Mouse (Mus musculus) thymus, adult 2 months (tissue): Measurements from ENCODE around the gene Adam17. TPM values are rescaled to one million over a fixed set of nuclear protein-coding genes. Genes with fewer than 3 reads are reported as not detected.

Experiments
- DNase-seq: peaks from one replicate; pipeline ENCODE4 v3.0.0; 2021
- H3K27ac ChIP-seq: fragments of 200-500 bp; 2 replicates; pipeline ENCODE4 v1.5.1; 2012; ENCODE audit warnings: low read length, control low read depth; ENCODE audit not compliant: control insufficient read depth, insufficient read depth
- H3K27me3 ChIP-seq: fragments of 200-500 bp; 2 replicates; pipeline ENCODE4 v1.6.1; 2012; ENCODE audit warnings: mild to moderate bottlenecking, low read length, moderate library complexity, mixed read lengths; ENCODE audit not compliant: control insufficient read depth, insufficient read depth
- H3K36me3 ChIP-seq: fragments of 200-500 bp; 2 replicates; pipeline ENCODE4 v1.6.1; 2012; ENCODE audit warnings: mild to moderate bottlenecking, low read length, moderate library complexity; ENCODE audit not compliant: control insufficient read depth, insufficient read depth
- H3K4me1 ChIP-seq: fragments of 200-500 bp; replicated peaks from 2 replicates; pipeline ENCODE4 v1.6.1; 2012; ENCODE audit warnings: low read length; ENCODE audit not compliant: control insufficient read depth, insufficient read depth
- H3K4me3 ChIP-seq: fragments of 200-500 bp; 2 replicates; pipeline ENCODE4 v1.5.1; 2012; ENCODE audit warnings: mild to moderate bottlenecking, low read length, control low read depth, moderate library complexity; ENCODE audit not compliant: control insufficient read depth, insufficient read depth
- CTCF ChIP-seq: fragments of 200-500 bp; IDR thresholded peaks from 2 replicates; pipeline ENCODE4 v1.5.1; 2012; ENCODE audit warnings: mild to moderate bottlenecking, control low read depth, low read length, moderate library complexity, borderline replicate concordance; ENCODE audit not compliant: control insufficient read depth, poor library complexity, insufficient read depth; ENCODE audit errors: extremely low read depth
- POLR2A ChIP-seq: fragments of 200-500 bp; IDR thresholded peaks from 2 replicates; pipeline ENCODE4 v1.6.1; 2012; ENCODE audit warnings: mild to moderate bottlenecking, low read length, control low read depth, moderate library complexity; ENCODE audit not compliant: control insufficient read depth, poor library complexity, insufficient read depth; ENCODE audit errors: extremely low read depth
- WGBS: fragments of 180-500 bp; shearing (Covaris S2); methylation state at CpG from one replicate; pipeline ENCODE4 v1.1.7; 2018; 5-methylcytosine and 5-hydroxymethylcytosine counted together
- polyA plus RNA-seq: library from polyadenylated mRNA; depleted of rRNA; stranded (reverse); fragments of >200 nt; gene quantifications from 2 replicates; pipeline ENCODE4 v1.2.3, GENCODE M21; 2012

Gene Adam17
- polyA plus RNA-seq, 1 experiment = 41.5 TPM

DNA sequence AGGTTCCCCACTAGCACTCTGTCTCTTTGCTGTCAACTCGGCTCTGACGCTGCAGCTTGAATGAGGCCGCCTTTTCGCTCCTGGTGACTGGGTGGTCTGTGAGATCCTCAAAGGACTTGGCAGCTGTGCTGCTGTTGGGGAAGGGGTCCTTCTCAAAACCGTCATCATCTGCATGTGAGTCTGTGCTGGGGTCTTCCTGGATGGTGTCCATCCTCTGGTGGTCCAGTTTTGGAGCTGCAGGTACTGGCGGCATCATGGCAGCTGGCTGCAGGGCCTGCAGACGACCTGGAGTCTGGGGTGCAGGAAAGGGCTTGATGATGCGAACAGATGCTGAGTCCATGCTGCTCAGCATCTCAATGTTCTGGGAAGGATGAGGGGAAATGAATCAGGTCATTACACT is 48.2 kb downstream of the Adam17 start:
- 98% methylated on average over 8 of the region's 8 CpGs for WGBS
- DNase-seq = no peak
- no peak overlapping the region for H3K27ac ChIP-seq
- H3K4me3 ChIP-seq = no peak overlapping the region
- H3K4me1 ChIP-seq = no peaks in the 10 kb centered on the region
- no peaks in the 10 kb centered on the region for H3K27me3 ChIP-seq
- peaks cover 66% of the 10 kb centered on the region for H3K36me3 ChIP-seq
- TF ChIP-seq POLR2A (no peak), CTCF (no peak)

DNA sequence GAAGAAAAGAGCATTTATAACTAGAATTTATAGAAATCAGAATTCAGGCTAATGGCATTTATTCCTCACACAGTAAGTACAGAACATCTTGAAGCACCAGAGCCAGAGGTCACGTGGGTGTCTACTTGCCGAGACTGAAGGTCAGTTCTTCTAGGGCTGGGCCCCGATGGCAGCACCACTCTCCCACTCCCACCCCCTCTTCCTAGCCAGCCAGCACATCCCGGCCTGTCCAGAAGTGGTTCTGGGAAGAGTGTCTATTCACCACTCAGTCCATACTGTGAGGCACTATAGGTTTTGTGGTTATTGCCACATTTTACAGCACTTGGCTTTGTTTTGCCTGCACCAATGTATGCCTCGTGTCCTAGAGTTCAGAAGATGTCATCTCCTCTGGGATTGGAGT is 49.3 kb downstream of the Adam17 start:
- 95% methylated on average over 5 of the region's 5 CpGs for WGBS
- Histone ChIP-seq H3K27ac (no peak overlapping the region), H3K4me1 (no peaks in the 10 kb centered on the region), H3K4me3 (no peak overlapping the region), H3K27me3 (no peaks in the 10 kb centered on the region), H3K36me3 (peaks cover 54% of the 10 kb centered on the region)
- TF ChIP-seq POLR2A (no peak), CTCF (no peak)
- no peak for DNase-seq

DNA sequence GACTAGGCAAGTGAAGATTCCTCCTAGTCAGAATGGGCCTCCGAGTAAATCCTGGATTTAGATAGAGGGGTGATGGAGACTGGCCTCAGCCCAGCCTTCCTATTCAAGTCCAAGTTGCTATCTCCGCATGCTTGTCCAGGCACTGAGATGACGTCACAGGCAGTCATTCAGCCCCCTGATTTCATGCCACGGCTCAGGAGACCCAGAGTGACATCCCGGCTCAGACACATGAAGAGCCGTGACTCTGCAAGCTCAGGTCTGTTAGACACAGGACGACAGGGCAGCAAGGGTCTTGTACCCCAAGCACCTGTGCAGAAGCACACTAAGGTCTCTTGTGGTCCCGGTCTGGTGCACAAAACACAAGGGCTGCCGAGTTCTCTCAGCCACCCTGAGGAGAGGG is 50.6 kb downstream of the Adam17 start:
- peaks cover 2% of the 10 kb centered on the region; the same call in 1 of the 2 replicates for H3K4me1 ChIP-seq
- peaks cover 43% of the 10 kb centered on the region for H3K36me3 ChIP-seq
- no peak for DNase-seq
- 97% methylated on average over 9 of the region's 9 CpGs for WGBS
- no peak for TF ChIP-seq CTCF
- TF ChIP-seq POLR2A = no peak
- H3K27ac ChIP-seq = no peak overlapping the region
- no peak overlapping the region for H3K4me3 ChIP-seq
- no peaks in the 10 kb centered on the region for H3K27me3 ChIP-seq

DNA sequence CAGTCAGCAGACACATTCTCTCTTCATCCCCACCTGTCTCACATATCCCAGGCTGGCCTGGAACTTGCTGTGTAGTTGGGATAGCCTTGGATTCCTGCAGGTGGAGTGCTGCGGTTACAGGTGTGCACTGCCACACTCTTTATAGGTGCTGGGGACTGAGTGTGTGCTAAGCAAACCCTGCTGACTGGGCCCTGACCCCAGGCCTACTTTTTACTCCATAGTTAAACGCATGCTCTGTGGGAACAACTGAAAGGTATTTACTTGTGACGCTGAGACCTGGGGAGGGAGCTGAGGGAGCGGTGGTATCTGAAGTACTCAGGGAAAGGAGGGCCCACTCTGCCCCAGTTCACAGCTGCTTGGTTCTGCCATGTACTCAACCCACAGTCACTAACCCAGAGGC is 51.1 kb downstream of the Adam17 start:
- peaks cover 2% of the 10 kb centered on the region; the same call in 1 of the 2 replicates for H3K4me1 ChIP-seq
- peaks cover 37% of the 10 kb centered on the region for H3K36me3 ChIP-seq
- no peaks in the 10 kb centered on the region for H3K27me3 ChIP-seq
- no peak for DNase-seq
- TF ChIP-seq CTCF = no peak
- TF ChIP-seq POLR2A = no peak
- 96% methylated on average over 4 of the region's 4 CpGs for WGBS
- no peak overlapping the region for H3K27ac ChIP-seq
- no peak overlapping the region for H3K4me3 ChIP-seq

DNA sequence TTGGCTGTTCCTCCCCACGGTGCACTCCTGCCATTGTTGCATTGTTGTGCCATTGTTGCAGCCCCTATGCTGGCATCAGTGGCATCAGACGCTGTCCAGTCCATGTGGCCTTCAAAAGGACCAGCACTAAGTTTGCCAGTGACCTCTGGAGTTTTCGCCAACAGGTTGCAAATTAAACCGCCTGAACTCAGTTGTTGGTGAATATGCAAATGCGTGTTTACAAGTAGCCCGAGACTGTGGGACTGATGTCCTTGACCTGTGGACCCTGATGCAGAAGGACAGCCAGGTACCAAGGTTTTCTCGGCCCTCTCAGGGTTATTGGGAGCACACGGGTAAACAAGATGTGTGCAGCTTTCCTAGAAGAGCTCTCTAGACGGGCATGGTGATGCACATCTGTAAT is 52.3 kb downstream of the Adam17 start:
- TF ChIP-seq POLR2A (no peak), CTCF (no peak)
- no peak overlapping the region for H3K4me3 ChIP-seq
- no peak overlapping the region for H3K27ac ChIP-seq
- H3K36me3 ChIP-seq = peaks cover 28% of the 10 kb centered on the region
- DNase-seq = no peak
- peaks cover 2% of the 10 kb centered on the region; the same call in 1 of the 2 replicates for H3K4me1 ChIP-seq
- no peaks in the 10 kb centered on the region for H3K27me3 ChIP-seq
- 95% methylated on average over 9 of the region's 9 CpGs for WGBS

DNA sequence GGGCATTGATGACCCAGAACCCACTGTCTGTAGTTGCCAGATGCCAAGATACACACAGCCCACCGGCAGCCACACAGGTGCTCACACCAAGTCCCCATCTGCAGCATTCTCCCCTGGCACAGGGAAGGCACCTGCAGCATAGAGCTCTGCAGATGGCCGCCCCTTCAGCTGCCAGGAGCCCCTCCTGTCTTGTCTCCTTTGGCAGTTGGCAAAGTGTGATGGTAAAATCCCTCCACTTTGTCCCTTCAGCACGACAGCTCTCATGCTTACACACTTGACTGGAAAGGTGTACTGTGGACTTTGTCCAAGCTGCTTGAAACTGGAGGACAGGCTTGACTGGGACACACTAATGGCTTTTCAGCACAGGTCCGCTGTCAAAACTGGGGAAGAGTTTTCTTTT is 53.1 kb downstream of the Adam17 start:
- peaks cover 21% of the 10 kb centered on the region for H3K36me3 ChIP-seq
- WGBS = 94% methylated on average over 4 of the region's 4 CpGs
- no peaks in the 10 kb centered on the region for H3K27me3 ChIP-seq
- H3K4me1 ChIP-seq = peaks cover 4% of the 10 kb centered on the region; the same call in 1 of the 2 replicates
- TF ChIP-seq CTCF = no peak
- TF ChIP-seq POLR2A = no peak
- no peak overlapping the region for H3K27ac ChIP-seq
- H3K4me3 ChIP-seq = no peak overlapping the region
- no peak for DNase-seq

DNA sequence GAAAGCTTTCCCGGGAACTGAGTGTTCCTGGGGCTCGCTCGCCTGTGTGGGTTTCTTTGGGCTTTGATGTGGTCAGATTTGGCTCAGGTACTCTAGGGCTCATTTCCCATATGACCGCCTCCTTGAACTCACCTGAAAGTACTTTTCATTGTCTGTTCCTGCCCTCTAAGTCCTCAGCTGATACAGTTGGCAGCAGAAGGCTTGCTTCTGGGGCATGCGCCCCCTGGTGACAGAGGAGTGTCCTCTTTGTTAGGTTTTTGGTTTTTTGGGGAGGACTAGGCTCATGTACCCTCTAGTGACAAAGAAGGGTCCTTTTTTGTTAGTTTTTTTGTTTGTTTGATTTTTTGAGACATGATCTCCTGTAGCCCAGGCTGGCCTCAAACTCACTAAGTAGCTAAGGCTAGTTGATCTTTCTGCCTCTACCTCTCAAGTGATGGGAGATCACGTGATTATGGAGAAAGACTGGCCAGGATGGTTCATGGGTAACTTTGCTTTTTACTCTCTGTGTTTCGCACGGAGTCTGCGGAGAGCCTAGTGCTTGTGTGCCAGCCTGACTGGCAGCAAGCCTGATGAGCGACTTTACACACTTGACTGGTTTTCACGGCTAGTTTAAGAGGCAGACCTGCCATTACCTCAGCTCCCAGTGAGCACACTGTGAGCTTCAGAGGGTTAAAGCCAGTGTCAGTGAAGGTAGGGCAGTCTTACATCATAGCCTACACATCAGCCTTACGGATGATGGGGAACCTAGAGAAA is 55.1 kb downstream of the Adam17 start:
- peaks cover 14% of the 10 kb centered on the region for H3K36me3 ChIP-seq
- 80% methylated on average over 12 of the region's 12 CpGs for WGBS

More for the DNA sequence above, 55.1 kb downstream of the Adam17 start:
- Histone ChIP-seq H3K27ac (no peak overlapping the region), H3K4me1 (peaks cover 4% of the 10 kb centered on the region; the same call in 1 of the 2 replicates), H3K27me3 (no peaks in the 10 kb centered on the region), H3K4me3 (no peak overlapping the region)
- peak; percentile 83 for DNase-seq
- TF ChIP-seq POLR2A (no peak), CTCF (no peak)
